Mouse (Mus musculus): ENCODE measurements around the gene Sorl1. TPM values are rescaled to one million over a fixed set of nuclear protein-coding genes. Genes with fewer than 3 reads are reported as not detected.

Gene Sorl1
- polyA plus RNA-seq, 1 experiment from 2014 or later = 11.4 TPM

GRCm38 (mm10) chr9:41952650-41953204, 171.4 kb downstream of the Sorl1 start:
- Histone ChIP-seq H3K4me2 (ENCODE audit: low read length) (peak overlapping the region; percentile 48), H3K9me3 (ENCODE audit: control insufficient read depth, low read length) (no peaks in the 10 kb centered on the region), H3K4me1 (ENCODE audit: control insufficient read depth, insufficient read depth, low read depth, low read length) (peaks cover 37% of the 10 kb centered on the region), H3K27ac (ENCODE audit: low read depth, low read length) (peak overlapping the region; percentile 96), H3K9ac (ENCODE audit: low read depth, low read length) (peak overlapping the region; percentile 77), H3K4me3 (ENCODE audit: low read length) (peak overlapping the region; percentile 9; the same call in 1 of the 2 replicates), H3K27me3 (replicated peaks; ENCODE audit: control insufficient read depth, insufficient read depth, low read length) (no peaks in the 10 kb centered on the region), H3K36me3 (ENCODE audit: control insufficient read depth, insufficient read depth, low read length) (no peaks in the 10 kb centered on the region)
- 44% methylated on average over 7 of the region's 7 CpGs for WGBS
- no peak for ATAC-seq

- Histone ChIP-seq H3K4me1 (ENCODE audit: control insufficient read depth, insufficient read depth, low read depth, low read length) (peaks cover 37% of the 10 kb centered on the region), H3K9ac (ENCODE audit: low read depth, low read length) (peak overlapping the region; percentile 77), H3K36me3 (ENCODE audit: control insufficient read depth, insufficient read depth, low read length) (no peaks in the 10 kb centered on the region), H3K9me3 (ENCODE audit: control insufficient read depth, low read length) (no peaks in the 10 kb centered on the region), H3K27me3 (replicated peaks; ENCODE audit: control insufficient read depth, insufficient read depth, low read length) (no peaks in the 10 kb centered on the region), H3K4me3 (ENCODE audit: low read length) (peak overlapping the region; percentile 47), H3K27ac (ENCODE audit: low read depth, low read length) (peak overlapping the region; percentile 96), H3K4me2 (ENCODE audit: low read length) (peak overlapping the region; percentile 77)
- WGBS = 7% methylated on average over 16 of the region's 16 CpGs
- ATAC-seq = peak; percentile 66
Observed at GRCm38 (mm10) chr9:41951472-41952129, 172.5 kb downstream of the Sorl1 start.

DNA sequence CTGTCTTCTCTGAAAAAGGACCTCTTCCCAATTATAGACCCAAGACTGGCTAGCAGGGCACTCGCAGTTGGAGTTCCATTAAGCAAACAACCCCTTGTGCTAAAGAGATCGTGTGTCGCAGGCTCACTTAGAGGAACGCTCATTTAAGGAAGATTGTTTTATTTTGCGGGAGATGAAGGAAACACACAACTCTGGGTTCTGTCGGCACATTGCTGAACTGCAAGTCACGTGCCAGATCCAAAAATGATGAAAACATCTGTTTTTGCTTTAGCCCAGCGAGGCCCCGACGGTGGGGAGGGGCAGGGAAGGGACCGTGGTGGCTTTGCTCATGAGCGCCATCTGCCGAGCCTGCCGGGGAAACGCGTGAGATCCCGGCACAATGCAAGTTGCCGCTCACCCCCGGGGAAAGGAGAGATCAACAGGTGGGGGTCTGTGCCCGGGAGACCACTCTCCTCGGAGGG, 173.1 kb downstream of the Sorl1 start:
- H3K27me3 ChIP-seq (replicated peaks; ENCODE audit: control insufficient read depth, insufficient read depth, low read length) = no peaks in the 10 kb centered on the region
- peak; percentile 74 for ATAC-seq
- peak overlapping the region; percentile 47 for H3K4me3 ChIP-seq (ENCODE audit: low read length)
- under 1% methylated on average over 21 of the region's 21 CpGs for WGBS
- no peaks in the 10 kb centered on the region for H3K36me3 ChIP-seq (ENCODE audit: control insufficient read depth, insufficient read depth, low read length)
- H3K9me3 ChIP-seq (ENCODE audit: control insufficient read depth, low read length) = no peaks in the 10 kb centered on the region
- H3K4me1 ChIP-seq (ENCODE audit: control insufficient read depth, insufficient read depth, low read depth, low read length) = peaks cover 37% of the 10 kb centered on the region
- H3K9ac ChIP-seq (ENCODE audit: low read depth, low read length) = peak overlapping the region; percentile 77
- H3K27ac ChIP-seq (ENCODE audit: low read depth, low read length) = peak overlapping the region; percentile 96
- peak overlapping the region; percentile 77 for H3K4me2 ChIP-seq (ENCODE audit: low read length)

- Histone ChIP-seq H3K4me2 (ENCODE audit: low read length) (peak overlapping the region; percentile 77), H3K4me3 (ENCODE audit: low read length) (peak overlapping the region; percentile 47), H3K9ac (ENCODE audit: low read depth, low read length) (peak overlapping the region; percentile 77), H3K4me1 (ENCODE audit: control insufficient read depth, insufficient read depth, low read depth, low read length) (peaks cover 37% of the 10 kb centered on the region), H3K9me3 (ENCODE audit: control insufficient read depth, low read length) (no peaks in the 10 kb centered on the region), H3K36me3 (ENCODE audit: control insufficient read depth, insufficient read depth, low read length) (no peaks in the 10 kb centered on the region), H3K27me3 (replicated peaks; ENCODE audit: control insufficient read depth, insufficient read depth, low read length) (no peaks in the 10 kb centered on the region), H3K27ac (ENCODE audit: low read depth, low read length) (peak overlapping the region; percentile 96)
- peak; percentile 74 for ATAC-seq
- 3% methylated on average over 34 of the region's 34 CpGs for WGBS
Observed at GRCm38 (mm10) chr9:41950109-41950990, 173.7 kb downstream of the Sorl1 start.

GRCm38 (mm10) chr9:41949476-41949875, 174.6 kb downstream of the Sorl1 start:
- no peak for ATAC-seq
- H3K27ac ChIP-seq (ENCODE audit: low read depth, low read length) = peak overlapping the region; percentile 96
- 50% methylated on average over 5 of the region's 5 CpGs for WGBS
- no peaks in the 10 kb centered on the region for H3K36me3 ChIP-seq (ENCODE audit: control insufficient read depth, insufficient read depth, low read length)
- no peaks in the 10 kb centered on the region for H3K9me3 ChIP-seq (ENCODE audit: control insufficient read depth, low read length)
- H3K4me3 ChIP-seq (ENCODE audit: low read length) = no peak overlapping the region
- H3K4me1 ChIP-seq (ENCODE audit: control insufficient read depth, insufficient read depth, low read depth, low read length) = peaks cover 37% of the 10 kb centered on the region
- H3K27me3 ChIP-seq (replicated peaks; ENCODE audit: control insufficient read depth, insufficient read depth, low read length) = no peaks in the 10 kb centered on the region
- H3K4me2 ChIP-seq (ENCODE audit: low read length) = peak overlapping the region; percentile 77; the same call in 1 of the 2 replicates
- H3K9ac ChIP-seq (ENCODE audit: low read depth, low read length) = peak overlapping the region; percentile 77; the same call in 1 of the 2 replicates

GRCm38 (mm10) chr9:41944964-41945363, 179.1 kb downstream of the Sorl1 start:
- ATAC-seq = no peak
- H3K4me2 ChIP-seq (ENCODE audit: low read length) = no peak overlapping the region
- no peaks in the 10 kb centered on the region for H3K9me3 ChIP-seq (ENCODE audit: control insufficient read depth, low read length)
- H3K4me1 ChIP-seq (ENCODE audit: control insufficient read depth, insufficient read depth, low read depth, low read length) = peaks cover 16% of the 10 kb centered on the region
- H3K36me3 ChIP-seq (ENCODE audit: control insufficient read depth, insufficient read depth, low read length) = no peaks in the 10 kb centered on the region
- H3K9ac ChIP-seq (ENCODE audit: low read depth, low read length) = no peak overlapping the region
- 95% methylated on average over 7 of the region's 7 CpGs for WGBS
- no peak overlapping the region for H3K4me3 ChIP-seq (ENCODE audit: low read length)
- no peaks in the 10 kb centered on the region for H3K27me3 ChIP-seq (replicated peaks; ENCODE audit: control insufficient read depth, insufficient read depth, low read length)
- no peak overlapping the region for H3K27ac ChIP-seq (ENCODE audit: low read depth, low read length)

DNA sequence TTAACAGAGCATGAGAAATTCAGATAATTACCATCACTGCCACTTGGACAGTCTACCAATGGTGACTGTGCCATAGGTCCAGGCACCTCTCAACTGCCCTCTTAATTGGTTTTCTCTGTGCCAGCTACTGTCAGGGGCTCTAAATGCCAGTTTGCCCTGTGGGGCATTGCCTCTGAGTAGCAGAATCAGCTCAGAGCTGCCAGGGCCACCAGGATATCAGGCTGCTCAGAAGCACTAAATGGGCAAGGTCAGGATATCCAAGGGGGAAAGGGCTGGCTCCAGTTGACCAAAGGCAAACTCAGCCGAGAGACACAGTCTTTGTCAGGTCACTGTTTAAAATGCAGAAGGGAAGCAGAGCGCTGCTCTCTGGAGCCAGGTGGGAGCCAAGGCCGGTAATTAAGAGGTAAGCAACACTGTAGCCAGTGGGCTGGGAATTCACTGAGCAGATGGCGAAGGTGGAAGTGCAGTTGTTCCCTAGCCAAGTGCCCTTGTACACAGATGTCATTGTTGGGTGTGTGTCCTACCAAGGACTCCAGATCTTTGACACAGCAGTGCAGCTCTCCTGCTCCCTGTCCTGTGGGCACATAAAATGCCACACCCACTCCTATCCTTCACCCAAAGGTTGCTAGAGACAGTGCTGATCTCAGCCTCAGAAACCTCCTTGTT, 181.0 kb downstream of the Sorl1 start:
- no peak overlapping the region for H3K4me2 ChIP-seq (ENCODE audit: low read length)
- H3K27ac ChIP-seq (ENCODE audit: low read depth, low read length) = peak overlapping the region; percentile 21; the same call in 1 of the 2 replicates
- peaks cover 17% of the 10 kb centered on the region for H3K4me1 ChIP-seq (ENCODE audit: control insufficient read depth, insufficient read depth, low read depth, low read length)
- peak; percentile 52 for ATAC-seq
- WGBS = 50% methylated on average over 4 of the region's 4 CpGs
- H3K4me3 ChIP-seq (ENCODE audit: low read length) = no peak overlapping the region
- H3K9me3 ChIP-seq (ENCODE audit: control insufficient read depth, low read length) = no peaks in the 10 kb centered on the region
- H3K9ac ChIP-seq (ENCODE audit: low read depth, low read length) = no peak overlapping the region
- no peaks in the 10 kb centered on the region for H3K27me3 ChIP-seq (replicated peaks; ENCODE audit: control insufficient read depth, insufficient read depth, low read length)
- H3K36me3 ChIP-seq (ENCODE audit: control insufficient read depth, insufficient read depth, low read length) = no peaks in the 10 kb centered on the region

DNA sequence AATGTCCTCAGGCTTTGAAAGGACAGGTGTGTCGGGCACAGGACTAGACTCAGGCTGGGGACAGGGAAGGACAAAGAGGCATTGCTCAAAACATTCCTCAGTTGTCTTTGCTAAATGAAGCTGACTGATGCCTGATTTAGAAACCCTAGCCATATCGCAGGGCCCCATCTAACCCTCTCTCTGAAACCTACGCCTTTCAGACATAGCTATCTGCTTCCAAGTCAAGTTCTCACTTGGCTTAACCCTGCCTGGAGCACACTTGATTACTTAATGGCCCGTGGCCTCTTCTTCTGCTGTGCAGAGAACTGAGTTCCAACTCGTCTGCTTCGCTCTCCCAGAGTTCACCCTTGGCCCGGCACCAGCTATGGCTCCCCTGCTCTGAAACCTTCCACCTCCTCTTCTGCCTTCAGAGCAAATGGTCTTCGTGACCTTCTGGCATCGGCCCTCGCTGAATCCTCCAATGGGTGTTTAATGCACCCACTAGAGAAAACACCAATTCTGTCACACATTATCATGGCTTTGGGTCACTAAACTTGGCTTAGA, 183.7 kb downstream of the Sorl1 start:
- Histone ChIP-seq H3K4me2 (ENCODE audit: low read length) (no peak overlapping the region), H3K9ac (ENCODE audit: low read depth, low read length) (no peak overlapping the region), H3K4me3 (ENCODE audit: low read length) (no peak overlapping the region), H3K9me3 (ENCODE audit: control insufficient read depth, low read length) (no peaks in the 10 kb centered on the region), H3K27me3 (replicated peaks; ENCODE audit: control insufficient read depth, insufficient read depth, low read length) (no peaks in the 10 kb centered on the region), H3K4me1 (ENCODE audit: control insufficient read depth, insufficient read depth, low read depth, low read length) (peaks cover 35% of the 10 kb centered on the region), H3K36me3 (ENCODE audit: control insufficient read depth, insufficient read depth, low read length) (no peaks in the 10 kb centered on the region), H3K27ac (ENCODE audit: low read depth, low read length) (no peak overlapping the region)
- no peak for ATAC-seq
- WGBS = 71% methylated on average over 10 of the region's 10 CpGs

Data from hindbrain, embryonic 16.5 days (tissue).